In genomic region chr12:51195136-51195535, GRCm38 (mm10) we compare ENCODE assay signal across 18 mouse cellular contexts.
DNase-seq lines count a peak whose midpoint lies in the region; ATAC-seq and TF ChIP-seq lines count a peak whose summit lies in the region.
"Had no signal": no experiment of that assay in that cellular context is flagged by ENCODE, and none has a peak within 500 bp of the region (broad histone marks: within the 10 kb centered on the region; RNA-seq: fewer than 3 reads in every experiment).

No protein-coding gene starts in this region.

- no peaks in the 10 kb centered on the region for H3K9me3 ChIP-seq in forebrain, embryonic 14.5 days (replicated peaks; ENCODE audit: control insufficient read depth, low read length)
- no peaks in the 10 kb centered on the region for H3K9me3 ChIP-seq in forebrain, embryonic 10.5 days
- H3K9me3 ChIP-seq in heart, postnatal 0 days (replicated peaks; ENCODE audit: control insufficient read depth, low read length) = no peaks in the 10 kb centered on the region
- no peaks in the 10 kb centered on the region for H3K9me3 ChIP-seq in heart, embryonic 12.5 days (replicated peaks)
- H3K9me3 ChIP-seq in embryonic facial prominence, embryonic 10.5 days = no peaks in the 10 kb centered on the region
- H3K9me3 ChIP-seq in stomach, embryonic 14.5 days (ENCODE audit: control insufficient read depth, low read depth, low read length) = no peaks in the 10 kb centered on the region
- H3K9me3 ChIP-seq: hindbrain, embryonic 15.5 days; limb, embryonic 12.5 days; lung, embryonic 15.5 days had no signal

- ATAC-seq in forebrain, embryonic 14.5 days = peak; percentile 9; the same call in 1 of the 2 replicates
- ATAC-seq in heart, postnatal 0 days (ENCODE audit: insufficient read depth, low read depth) = no peak
- ATAC-seq in heart, embryonic 12.5 days (ENCODE audit: insufficient number of reproducible peaks, low FRiP score) = no peak; the same call in 1 of the 2 replicates
- 0 out of 2 replicates have a peak, but pooled peaks have one; percentile 18 for ATAC-seq in stomach, embryonic 14.5 days (ENCODE audit: insufficient number of reproducible peaks, insufficient read depth, low FRiP score, low read depth)
- ATAC-seq in activated CD4-positive, CD25-positive, alpha-beta regulatory T cell, adult 4 months = no peak

- no peak for DNase-seq in forebrain, embryonic 14.5 days (ENCODE audit: low spot score)
- no peak for DNase-seq in forebrain, embryonic 10.5 days (ENCODE audit: extremely low spot score, low spot score)
- DNase-seq in heart, postnatal 0 days (ENCODE audit: low spot score) = peak; percentile 8
- DNase-seq in embryonic facial prominence, embryonic 10.5 days (ENCODE audit: low spot score) = peak; percentile 8
- no peak for DNase-seq in ovary, adult 18-20 months (ENCODE audit: low spot score)
- DNase-seq: adrenal gland, postnatal 25 days; cerebellum, adult 9-10 months; right cerebral cortex, adult 18-20 months; right cerebral cortex, postnatal 4 days had no signal

- H3K4me3 ChIP-seq in forebrain, embryonic 14.5 days (ENCODE audit: low read depth, low read length) = no peak overlapping the region
- H3K4me3 ChIP-seq in forebrain, embryonic 10.5 days = no peak overlapping the region
- H3K4me3 ChIP-seq in heart, postnatal 0 days (ENCODE audit: low read depth, low read length) = no peak overlapping the region
- no peak overlapping the region for H3K4me3 ChIP-seq in heart, embryonic 12.5 days
- H3K4me3 ChIP-seq in embryonic facial prominence, embryonic 10.5 days = no peak overlapping the region
- H3K4me3 ChIP-seq in stomach, embryonic 14.5 days (ENCODE audit: low read depth, low read length) = no peak overlapping the region
- H3K4me3 ChIP-seq: hindbrain, embryonic 15.5 days; limb, embryonic 12.5 days; lung, embryonic 15.5 days had no signal

- no peak overlapping the region for H3K4me2 ChIP-seq in forebrain, embryonic 14.5 days (ENCODE audit: low read length)
- no peak overlapping the region for H3K4me2 ChIP-seq in heart, postnatal 0 days (ENCODE audit: low read depth, low read length)
- H3K4me2 ChIP-seq in heart, embryonic 12.5 days = no peak overlapping the region
- no peak overlapping the region for H3K4me2 ChIP-seq in stomach, embryonic 14.5 days (replicated peaks; ENCODE audit: low read depth, low read length)
- H3K4me2 ChIP-seq: hindbrain, embryonic 15.5 days; limb, embryonic 12.5 days; liver, embryonic 11.5 days; lung, embryonic 15.5 days; midbrain, embryonic 11.5 days had no signal

- WGBS in forebrain, embryonic 14.5 days = 59% methylated on average over 8 of the region's 8 CpGs
- 85% methylated on average over 8 of the region's 8 CpGs for WGBS in forebrain, embryonic 10.5 days
- 44% methylated on average over 8 of the region's 8 CpGs for WGBS in heart, postnatal 0 days
- 64% methylated on average over 8 of the region's 8 CpGs for WGBS in heart, embryonic 12.5 days
- WGBS in embryonic facial prominence, embryonic 10.5 days = 78% methylated on average over 8 of the region's 8 CpGs
- 55% methylated on average over 8 of the region's 8 CpGs for WGBS in stomach, embryonic 14.5 days

- no peak overlapping the region for H3K9ac ChIP-seq in forebrain, embryonic 14.5 days (ENCODE audit: low read length)
- H3K9ac ChIP-seq in heart, postnatal 0 days (replicated peaks; ENCODE audit: low read depth, low read length) = no peak overlapping the region
- H3K9ac ChIP-seq in heart, embryonic 12.5 days = no peak overlapping the region
- H3K9ac ChIP-seq in stomach, embryonic 14.5 days (replicated peaks; ENCODE audit: low read depth, low read length) = no peak overlapping the region
- H3K9ac ChIP-seq: hindbrain, embryonic 15.5 days; limb, embryonic 12.5 days; lung, embryonic 15.5 days had no signal

- no peaks in the 10 kb centered on the region for H3K36me3 ChIP-seq in forebrain, embryonic 14.5 days (ENCODE audit: control insufficient read depth, insufficient read depth, low read length)
- H3K36me3 ChIP-seq in forebrain, embryonic 10.5 days (replicated peaks) = no peaks in the 10 kb centered on the region
- no peaks in the 10 kb centered on the region for H3K36me3 ChIP-seq in heart, postnatal 0 days (replicated peaks; ENCODE audit: control insufficient read depth, insufficient read depth, low read length)
- no peaks in the 10 kb centered on the region for H3K36me3 ChIP-seq in heart, embryonic 12.5 days
- no peaks in the 10 kb centered on the region for H3K36me3 ChIP-seq in embryonic facial prominence, embryonic 10.5 days (replicated peaks)
- H3K36me3 ChIP-seq in stomach, embryonic 14.5 days (ENCODE audit: control insufficient read depth, insufficient read depth, low read length) = no peaks in the 10 kb centered on the region
- H3K36me3 ChIP-seq: hindbrain, embryonic 15.5 days; limb, embryonic 12.5 days; lung, embryonic 15.5 days had no signal

- TF ChIP-seq CTCF in heart, postnatal 0 days (IDR thresholded peaks at IDR 0.05; ENCODE audit: low read depth) = no peak

- H3K4me1 ChIP-seq in forebrain, embryonic 14.5 days (ENCODE audit: control insufficient read depth, insufficient read depth, low read length) = peaks cover 13% of the 10 kb centered on the region
- peaks cover 20% of the 10 kb centered on the region for H3K4me1 ChIP-seq in forebrain, embryonic 10.5 days
- H3K4me1 ChIP-seq in heart, postnatal 0 days (ENCODE audit: control insufficient read depth, insufficient read depth) = peaks cover 5% of the 10 kb centered on the region
- H3K4me1 ChIP-seq in heart, embryonic 12.5 days (replicated peaks) = no peaks in the 10 kb centered on the region
- H3K4me1 ChIP-seq in embryonic facial prominence, embryonic 10.5 days = peaks cover 13% of the 10 kb centered on the region
- H3K4me1 ChIP-seq in stomach, embryonic 14.5 days (ENCODE audit: control insufficient read depth, insufficient read depth, low read length) = no peaks in the 10 kb centered on the region
- H3K4me1 ChIP-seq: hindbrain, embryonic 15.5 days; limb, embryonic 12.5 days; lung, embryonic 15.5 days had no signal

- no peak for TF ChIP-seq EP300 in heart, postnatal 0 days (IDR thresholded peaks at IDR 0.05; ENCODE audit: low read depth)

- no peaks in the 10 kb centered on the region for H3K27me3 ChIP-seq in forebrain, embryonic 14.5 days (replicated peaks; ENCODE audit: control insufficient read depth, insufficient read depth, low read length)
- peaks cover 8% of the 10 kb centered on the region; the same call in 1 of the 2 replicates for H3K27me3 ChIP-seq in forebrain, embryonic 10.5 days (ENCODE audit: poor library complexity, severe bottlenecking)
- H3K27me3 ChIP-seq in heart, postnatal 0 days (ENCODE audit: control insufficient read depth, insufficient read depth, low read length) = no peaks in the 10 kb centered on the region
- H3K27me3 ChIP-seq in heart, embryonic 12.5 days (replicated peaks) = no peaks in the 10 kb centered on the region
- H3K27me3 ChIP-seq in embryonic facial prominence, embryonic 10.5 days (replicated peaks; ENCODE audit: low read depth, poor library complexity, severe bottlenecking) = no peaks in the 10 kb centered on the region
- H3K27me3 ChIP-seq in stomach, embryonic 14.5 days (ENCODE audit: control insufficient read depth, insufficient read depth, low read length) = no peaks in the 10 kb centered on the region
- H3K27me3 ChIP-seq: hindbrain, embryonic 15.5 days; limb, embryonic 12.5 days; lung, embryonic 15.5 days had no signal

- no peak overlapping the region for H3K27ac ChIP-seq in forebrain, embryonic 14.5 days (ENCODE audit: low read depth, low read length)
- H3K27ac ChIP-seq in forebrain, embryonic 10.5 days = no peak overlapping the region
- H3K27ac ChIP-seq in heart, postnatal 0 days (ENCODE audit: low read depth) = no peak overlapping the region
- no peak overlapping the region for H3K27ac ChIP-seq in heart, embryonic 12.5 days (ENCODE audit: poor library complexity, severe bottlenecking)
- no peak overlapping the region for H3K27ac ChIP-seq in embryonic facial prominence, embryonic 10.5 days (replicated peaks)
- no peak overlapping the region for H3K27ac ChIP-seq in stomach, embryonic 14.5 days (ENCODE audit: low read length)
- H3K27ac ChIP-seq: hindbrain, embryonic 15.5 days; kidney, postnatal 0 days; limb, embryonic 12.5 days; lung, embryonic 15.5 days had no signal

Comparison
In these comparisons a context has a peak if more than half of its experiments do, and no peak if none do; other contexts are left out.
1. ATAC-seq: peak in forebrain, embryonic 14.5 days (single experiment) and stomach, embryonic 14.5 days (single experiment); none in heart, postnatal 0 days (single experiment), heart, embryonic 12.5 days (single experiment) and activated CD4-positive, CD25-positive, alpha-beta regulatory T cell, adult 4 months (single experiment).
2. DNase-seq: peak in heart, postnatal 0 days (single experiment) and embryonic facial prominence, embryonic 10.5 days (single experiment); none in forebrain, embryonic 14.5 days (single experiment), forebrain, embryonic 10.5 days (single experiment) and ovary, adult 18-20 months (single experiment).